Mouse (Mus musculus): ENCODE results near the gene Zfp286. TPM values are rescaled to one million over a fixed set of nuclear protein-coding genes. Genes with fewer than 3 reads are reported as not detected.
A peak's percentile ranks its signal among the peaks of the same experiment; 100 is the strongest.
"Not testable (repeated sequence)": the region's sequence is repeated elsewhere in the genome, so short reads cannot be mapped to it uniquely, and the experiment has no call there.

Zfp286 gene
- polyA plus RNA-seq, 1 experiment from 2014 or later: 33.6 TPM

DNA sequence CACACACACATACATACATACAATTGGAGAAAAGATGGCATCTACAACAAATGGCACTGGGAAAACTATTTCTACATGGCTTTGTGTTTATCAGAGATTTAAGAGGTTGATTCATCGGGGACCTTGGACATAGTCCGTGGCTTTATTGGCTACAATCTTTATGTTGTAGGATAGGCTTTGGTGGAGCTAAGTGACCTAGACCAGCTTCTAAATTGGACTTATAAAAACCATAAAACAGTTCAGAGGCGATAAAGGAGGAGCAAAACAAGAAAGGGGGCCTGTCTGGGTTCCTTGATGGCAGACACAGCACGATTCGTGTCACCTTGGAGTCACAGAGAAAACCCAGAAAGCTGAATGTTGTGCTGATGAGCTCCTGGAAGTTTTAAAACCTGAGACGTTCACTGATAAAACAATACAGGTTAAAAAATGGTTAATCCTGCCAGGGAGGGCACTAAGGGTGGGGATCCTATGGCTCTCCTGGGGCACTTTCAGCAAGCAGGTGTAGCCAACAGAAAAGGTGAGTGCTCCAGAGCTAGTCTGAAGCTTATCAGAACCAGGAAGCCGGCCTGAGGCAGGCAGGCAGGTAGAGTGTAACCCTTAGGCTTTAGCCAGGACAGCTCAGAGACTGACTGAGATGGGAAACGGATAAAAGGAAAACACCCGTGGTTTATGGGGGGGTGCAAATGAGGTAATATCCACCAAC lies 28.4 kb downstream of the Zfp286 start:
- WGBS: 78% methylated on average over 9 of the region's 9 CpGs
- Histone ChIP-seq H3K4me1 (peaks cover 10% of the 10 kb centered on the region), H3K4me2 (no peak overlapping the region), H3K9me3 (no peaks in the 10 kb centered on the region), H3K36me3 (replicated peaks) (no peaks in the 10 kb centered on the region), H3K9ac (no peak overlapping the region), H3K27me3 (peaks cover 17% of the 10 kb centered on the region), H3K4me3 (replicated peaks) (no peak overlapping the region), H3K27ac (no peak overlapping the region)
- ATAC-seq (ENCODE audit: low FRiP score): no peak

DNA sequence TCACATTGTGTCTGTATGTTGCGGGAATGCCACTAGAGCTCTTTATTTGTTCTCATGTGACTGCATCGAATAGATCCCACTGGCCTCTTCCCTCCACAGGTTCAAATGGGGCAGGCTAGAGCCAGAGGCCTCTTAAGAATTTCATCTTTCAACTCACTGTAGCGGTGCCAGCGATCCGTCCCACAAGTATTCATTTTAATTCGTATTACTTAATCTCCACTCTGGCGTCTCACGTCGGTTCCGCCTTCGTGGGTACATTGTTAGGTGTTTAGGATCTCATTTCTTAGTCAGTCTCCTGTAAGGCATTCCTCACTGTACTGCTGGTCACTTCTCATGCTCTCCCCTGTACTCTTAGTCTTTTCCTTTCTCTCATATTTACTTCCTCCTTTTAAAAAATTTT lies 30.8 kb downstream of the Zfp286 start:
- Histone ChIP-seq H3K9me3 (no peaks in the 10 kb centered on the region), H3K27me3 (peaks cover 27% of the 10 kb centered on the region), H3K27ac (no peak overlapping the region), H3K4me1 (peaks cover 10% of the 10 kb centered on the region), H3K4me3 (replicated peaks) (no peak overlapping the region), H3K36me3 (replicated peaks) (no peaks in the 10 kb centered on the region), H3K4me2 (no peak overlapping the region), H3K9ac (no peak overlapping the region)
- WGBS: 77% methylated on average over 11 of the region's 11 CpGs
- no peak for ATAC-seq (ENCODE audit: low FRiP score)

DNA sequence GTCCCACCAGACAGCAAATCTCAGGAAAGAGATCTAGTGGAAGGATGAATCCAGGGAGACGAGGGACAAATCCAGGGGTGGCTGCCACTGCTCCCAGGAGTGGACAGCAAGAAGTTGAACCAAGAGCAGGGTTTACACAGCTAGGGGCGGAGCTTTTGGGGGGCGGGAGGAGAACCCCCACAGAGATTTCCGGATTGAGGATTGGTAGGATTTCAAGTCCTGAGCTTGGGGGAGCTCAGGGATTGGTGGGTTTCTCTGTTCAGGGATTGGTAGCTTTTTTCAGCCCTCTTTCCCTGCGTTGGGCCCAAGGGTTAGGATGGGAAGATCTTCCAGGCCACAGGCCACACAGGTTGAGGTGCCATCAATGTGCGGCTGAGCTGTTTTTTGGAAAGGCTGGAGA lies 31.4 kb downstream of the Zfp286 start:
- H3K4me1 ChIP-seq: peaks cover 10% of the 10 kb centered on the region
- H3K27me3 ChIP-seq: peaks cover 27% of the 10 kb centered on the region
- no peak overlapping the region for H3K4me3 ChIP-seq (replicated peaks)
- no peak overlapping the region for H3K9ac ChIP-seq
- WGBS: 89% methylated on average over 6 of the region's 6 CpGs
- no peak overlapping the region for H3K4me2 ChIP-seq
- ATAC-seq (ENCODE audit: low FRiP score): no peak
- no peaks in the 10 kb centered on the region for H3K9me3 ChIP-seq
- no peaks in the 10 kb centered on the region for H3K36me3 ChIP-seq (replicated peaks)
- H3K27ac ChIP-seq: no peak overlapping the region

DNA sequence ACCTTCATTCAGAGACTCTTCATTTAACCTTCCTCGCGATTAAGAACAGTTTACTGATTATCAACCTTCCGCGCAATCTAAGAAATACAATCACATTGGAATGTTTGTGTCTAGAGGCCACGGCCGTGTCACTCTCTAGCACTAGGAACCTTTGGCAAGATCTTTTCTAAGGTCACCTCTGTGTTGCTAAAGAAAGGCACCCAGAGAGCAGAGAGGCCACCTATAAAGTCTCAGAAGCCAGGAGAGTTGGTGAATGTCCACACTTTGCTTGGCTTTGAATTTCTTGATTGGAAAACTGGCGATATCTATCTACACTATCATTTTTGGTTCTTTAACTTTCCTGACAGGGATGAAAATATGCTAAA lies 32.1 kb downstream of the Zfp286 start:
- 0 out of 2 replicates have a peak, but pooled peaks have one; percentile 31 for ATAC-seq (ENCODE audit: low FRiP score)
- WGBS: 4% methylated on average over 7 of the region's 7 CpGs
- Histone ChIP-seq H3K9ac (peak overlapping the region; percentile 47), H3K36me3 (replicated peaks) (no peaks in the 10 kb centered on the region), H3K4me3 (replicated peaks) (peak overlapping the region; percentile 32), H3K4me2 (peak overlapping the region; percentile 53), H3K27me3 (peaks cover 30% of the 10 kb centered on the region), H3K9me3 (no peaks in the 10 kb centered on the region), H3K27ac (no peak overlapping the region), H3K4me1 (peaks cover 10% of the 10 kb centered on the region)

DNA sequence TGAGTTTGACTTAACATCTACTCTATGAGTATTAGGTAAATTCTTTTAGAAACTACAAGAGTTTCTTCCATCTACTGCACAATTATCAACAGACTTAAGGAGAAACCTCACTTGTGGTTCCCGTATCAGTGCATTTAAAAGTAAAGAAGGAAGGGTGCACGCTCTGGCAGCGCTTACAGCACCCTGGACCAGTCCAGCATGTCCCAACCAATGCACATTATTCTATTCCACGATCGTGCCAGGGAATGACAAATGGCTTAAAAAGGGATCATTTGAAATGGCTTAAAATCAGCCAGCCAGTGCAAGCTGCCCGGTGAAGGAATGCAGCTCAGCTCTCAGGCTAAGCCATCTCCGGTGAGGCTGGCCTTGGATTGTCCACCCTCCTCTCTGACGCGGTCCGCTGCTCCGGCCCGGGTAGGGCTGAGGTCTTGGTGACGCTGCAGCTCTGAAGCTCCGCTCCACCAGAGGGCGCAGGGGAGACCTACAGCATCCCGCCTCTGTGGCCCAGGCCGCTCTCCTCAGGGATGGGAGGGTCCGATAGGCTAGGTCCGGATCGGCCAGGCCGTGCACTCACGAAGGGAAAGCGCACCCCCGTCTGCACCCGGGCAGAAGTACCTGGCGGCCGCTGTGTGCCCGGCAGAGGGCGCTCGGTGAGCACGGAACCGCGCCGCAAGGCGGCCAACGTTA lies 32.7 kb downstream of the Zfp286 start:
- peaks cover 30% of the 10 kb centered on the region for H3K27me3 ChIP-seq
- 8% methylated on average over 36 of the region's 36 CpGs for WGBS
- no peak overlapping the region for H3K27ac ChIP-seq
- H3K9ac ChIP-seq: peak overlapping the region; percentile 47
- no peaks in the 10 kb centered on the region for H3K9me3 ChIP-seq
- peak; percentile 99 for ATAC-seq (ENCODE audit: low FRiP score)
- peak overlapping the region; percentile 32 for H3K4me3 ChIP-seq (replicated peaks)
- no peaks in the 10 kb centered on the region for H3K36me3 ChIP-seq (replicated peaks)
- peak overlapping the region; percentile 53 for H3K4me2 ChIP-seq
- peaks cover 10% of the 10 kb centered on the region for H3K4me1 ChIP-seq

DNA sequence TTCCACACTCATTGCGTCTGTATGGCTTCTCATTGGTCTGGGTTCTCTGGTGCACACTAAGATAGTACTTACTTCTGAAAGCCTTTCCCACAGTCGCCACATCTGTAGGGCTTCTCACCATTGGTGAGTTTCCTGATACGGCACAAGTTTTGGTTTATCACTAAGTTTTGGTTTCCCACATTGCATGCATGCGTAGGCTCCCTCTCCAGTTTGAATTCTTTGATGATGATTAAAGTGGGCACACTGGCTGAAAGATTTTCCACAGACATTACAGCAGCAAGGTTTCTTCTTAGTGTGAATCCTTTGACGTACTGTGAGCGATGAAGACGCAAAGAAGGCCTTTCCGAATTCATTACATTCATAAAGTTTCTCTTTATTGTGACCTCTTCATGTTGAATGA lies 36.5 kb downstream of the Zfp286 start, which contains the start of gene Gm10428:
Gm10428 (plus strand) TSS at position 321 of the 400 bp plus-strand sequence.
- H3K9me3 ChIP-seq: no peaks in the 10 kb centered on the region
- peaks cover 10% of the 10 kb centered on the region for H3K4me1 ChIP-seq
- 84% methylated on average over 8 of the region's 8 CpGs for WGBS
- peaks cover 28% of the 10 kb centered on the region for H3K27me3 ChIP-seq
- H3K4me2 ChIP-seq: no peak within 1 kb of the TSS
- H3K36me3 ChIP-seq (replicated peaks): no peaks in the 10 kb centered on the region
- no peak within 1 kb of the TSS for H3K4me3 ChIP-seq (replicated peaks)
- H3K9ac ChIP-seq: no peak within 1 kb of the TSS
- H3K27ac ChIP-seq: no peak within 1 kb of the TSS
- ATAC-seq (ENCODE audit: low FRiP score): no peak

DNA sequence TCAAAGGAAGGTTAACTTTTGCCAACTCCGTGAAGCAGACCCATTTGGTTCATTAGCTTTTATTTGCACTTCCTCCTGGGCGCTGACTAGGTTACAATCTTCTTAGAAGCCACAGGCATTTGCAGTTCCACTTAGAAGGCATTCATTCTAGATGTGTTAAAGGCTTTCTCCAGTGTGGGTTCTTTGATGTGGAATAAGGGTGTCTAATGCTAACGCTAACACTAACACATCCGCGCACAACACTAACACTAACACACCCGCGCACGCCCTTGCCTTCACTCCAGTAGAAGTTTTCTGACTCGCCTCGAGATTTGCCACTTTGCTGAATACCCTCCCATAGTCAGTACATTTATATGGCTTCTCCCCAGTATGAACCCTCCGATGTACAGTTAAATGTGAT lies 37.1 kb downstream of the Zfp286 start:
- WGBS: 72% methylated on average over 11 of the region's 11 CpGs
- H3K36me3 ChIP-seq (replicated peaks): no peaks in the 10 kb centered on the region
- H3K4me3 ChIP-seq (replicated peaks): no peak overlapping the region

DNA sequence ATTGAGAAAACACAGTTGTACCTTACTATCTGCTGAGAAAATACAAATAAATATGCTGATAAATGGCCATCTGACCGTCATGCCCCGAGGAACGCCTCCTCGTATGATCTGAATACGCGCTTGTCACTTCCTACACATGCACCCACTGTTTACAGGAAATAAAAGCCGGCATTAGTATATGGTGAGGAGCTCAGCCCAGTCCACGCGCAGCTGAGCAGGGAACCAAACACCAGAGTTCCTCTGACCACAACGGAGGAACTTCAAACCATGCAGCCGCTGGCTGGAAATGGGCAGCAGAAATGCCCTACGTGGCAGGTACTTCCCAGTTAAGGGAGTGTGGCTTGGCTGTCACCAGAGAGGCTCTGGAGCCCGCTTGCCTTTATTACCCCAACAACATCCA lies 39.8 kb downstream of the Zfp286 start:
- not testable (repeated sequence) for H3K27ac ChIP-seq
- WGBS: 93% methylated on average over 13 of the region's 13 CpGs
- peaks cover 19% of the 10 kb centered on the region for H3K27me3 ChIP-seq

More for the DNA sequence above, 37.1 kb downstream of the Zfp286 start:
- H3K9me3 ChIP-seq: no peaks in the 10 kb centered on the region
- peaks cover 7% of the 10 kb centered on the region for H3K4me1 ChIP-seq
- H3K9ac ChIP-seq: no peak overlapping the region
- no peak overlapping the region for H3K4me2 ChIP-seq
- peaks cover 25% of the 10 kb centered on the region for H3K27me3 ChIP-seq
- H3K27ac ChIP-seq: no peak overlapping the region
- no peak for ATAC-seq (ENCODE audit: low FRiP score)

DNA sequence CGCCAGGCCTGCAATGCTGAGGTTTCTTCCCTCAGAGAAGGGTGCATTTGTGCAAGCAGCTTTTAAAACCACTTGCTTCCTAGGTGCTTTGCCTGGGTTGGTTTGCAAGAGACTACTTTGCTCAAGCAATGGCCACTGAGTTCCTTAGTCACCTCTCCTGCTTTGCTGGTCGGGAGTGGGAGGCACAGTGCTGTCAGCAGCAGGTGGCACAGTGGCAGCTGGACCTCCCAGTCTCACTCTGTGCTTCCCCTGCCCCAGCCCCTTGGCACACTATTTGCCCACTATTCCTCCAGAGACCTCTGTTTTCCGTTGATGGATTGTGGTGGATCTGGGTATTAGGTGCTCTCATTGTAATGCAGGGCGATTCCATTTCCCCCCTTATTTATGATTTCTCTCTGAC lies 41.2 kb downstream of the Zfp286 start:
- peaks cover 7% of the 10 kb centered on the region; the same call in 1 of the 2 replicates for H3K4me1 ChIP-seq
- no peaks in the 10 kb centered on the region for H3K9me3 ChIP-seq
- 73% methylated on average over 4 of the region's 4 CpGs for WGBS
- no peaks in the 10 kb centered on the region for H3K36me3 ChIP-seq (replicated peaks)
- no peak overlapping the region for H3K4me3 ChIP-seq (replicated peaks)
- no peak overlapping the region for H3K27ac ChIP-seq
- ATAC-seq (ENCODE audit: low FRiP score): no peak
- H3K4me2 ChIP-seq: no peak overlapping the region
- H3K9ac ChIP-seq: no peak overlapping the region
- peaks cover 19% of the 10 kb centered on the region for H3K27me3 ChIP-seq

More for the DNA sequence above, 39.8 kb downstream of the Zfp286 start:
- not testable (repeated sequence) for H3K4me3 ChIP-seq (replicated peaks); H3K36me3 ChIP-seq (replicated peaks); ATAC-seq (ENCODE audit: low FRiP score); H3K9ac ChIP-seq; H3K9me3 ChIP-seq; H3K4me1 ChIP-seq; H3K4me2 ChIP-seq

DNA sequence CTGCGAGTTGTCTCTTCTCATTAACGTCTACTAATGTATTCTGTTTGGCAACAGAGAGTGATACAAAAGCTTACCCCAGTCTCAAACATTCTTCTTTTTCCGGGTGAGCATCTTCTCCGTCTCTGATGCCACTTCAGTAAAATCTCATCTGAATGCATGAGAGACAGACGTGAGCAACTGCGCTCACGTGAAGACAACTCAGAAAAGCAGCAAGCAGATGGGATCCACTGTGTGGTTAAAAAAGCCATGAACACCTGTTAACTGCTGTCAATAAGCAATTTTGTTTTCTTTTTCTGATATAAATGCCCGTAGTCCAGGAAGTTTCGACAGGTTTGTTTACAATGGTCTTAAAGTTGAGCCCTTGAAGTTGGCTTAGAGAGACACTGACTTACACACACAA lies 42.0 kb downstream of the Zfp286 start:
- Histone ChIP-seq H3K36me3 (replicated peaks) (no peaks in the 10 kb centered on the region), H3K27me3 (peaks cover 15% of the 10 kb centered on the region), H3K4me1 (peaks cover 7% of the 10 kb centered on the region; the same call in 1 of the 2 replicates), H3K27ac (no peak overlapping the region), H3K4me3 (replicated peaks) (no peak overlapping the region), H3K9me3 (no peaks in the 10 kb centered on the region), H3K9ac (no peak overlapping the region), H3K4me2 (no peak overlapping the region)
- 72% methylated on average over 9 of the region's 9 CpGs for WGBS
- no peak for ATAC-seq (ENCODE audit: low FRiP score)

DNA sequence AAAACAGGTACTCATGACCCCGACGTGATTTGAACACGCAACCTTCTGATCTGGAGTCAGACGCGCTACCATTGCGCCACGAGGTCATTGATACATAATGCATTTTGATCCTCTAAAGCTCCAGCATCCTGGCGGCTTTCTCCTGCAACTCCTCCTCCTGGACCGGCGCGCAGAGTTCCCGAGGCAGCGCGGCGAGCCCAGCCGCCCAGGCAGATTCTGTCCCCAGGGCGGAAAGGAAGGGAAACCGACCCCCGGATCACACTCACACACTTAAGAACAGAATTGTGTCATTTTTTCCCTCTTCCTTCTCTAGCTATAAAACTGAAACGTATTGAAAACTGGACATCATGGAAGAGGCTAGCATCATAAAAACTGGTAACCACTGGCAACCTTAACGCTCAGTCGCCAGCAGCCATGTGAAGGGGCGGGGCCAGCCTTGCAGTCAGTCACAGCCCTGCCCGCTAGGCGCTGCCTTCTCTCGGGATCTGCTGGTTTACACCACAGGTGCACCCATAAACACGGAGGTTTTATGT lies 43.2 kb downstream of the Zfp286 start:
- Histone ChIP-seq H3K4me1 (peaks cover 7% of the 10 kb centered on the region; the same call in 1 of the 2 replicates), H3K9ac (peak overlapping the region; percentile 34; the same call in 1 of the 2 replicates), H3K36me3 (replicated peaks) (no peaks in the 10 kb centered on the region), H3K4me2 (peak overlapping the region; percentile 59), H3K27ac (no peak overlapping the region), H3K27me3 (peaks cover 15% of the 10 kb centered on the region), H3K4me3 (replicated peaks) (peak overlapping the region; percentile 42), H3K9me3 (no peaks in the 10 kb centered on the region)
- 1% methylated on average over 26 of the region's 27 CpGs for WGBS
- peak; percentile 81 for ATAC-seq (ENCODE audit: low FRiP score)

DNA sequence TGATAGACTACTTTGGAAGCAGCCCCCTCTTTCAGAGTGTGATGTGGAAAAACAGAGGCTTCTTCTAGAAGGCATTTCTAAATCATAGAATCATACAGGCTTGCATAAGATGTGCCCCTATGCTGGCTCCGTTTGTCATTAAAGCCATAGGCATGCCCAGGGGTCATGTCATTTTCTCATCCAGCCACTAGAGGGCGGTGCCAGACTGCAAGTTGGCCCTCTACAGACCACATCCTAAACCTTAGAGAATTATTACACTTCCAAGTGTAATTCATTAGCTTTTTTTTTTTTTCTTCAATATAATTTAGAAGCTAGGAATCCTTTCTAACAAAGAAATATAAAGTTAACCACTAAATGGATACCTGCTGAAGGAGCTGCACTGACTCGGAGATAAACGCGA lies 45.2 kb downstream of the Zfp286 start:
- Histone ChIP-seq H3K27me3 (peaks cover 11% of the 10 kb centered on the region), H3K4me1 (peaks cover 7% of the 10 kb centered on the region; the same call in 1 of the 2 replicates), H3K4me3 (replicated peaks) (no peak overlapping the region), H3K9me3 (no peaks in the 10 kb centered on the region), H3K36me3 (replicated peaks) (no peaks in the 10 kb centered on the region), H3K4me2 (no peak overlapping the region), H3K27ac (no peak overlapping the region), H3K9ac (no peak overlapping the region)
- WGBS: 51% methylated on average over 5 of the region's 5 CpGs
- ATAC-seq (ENCODE audit: low FRiP score): peak; percentile 46; the same call in 1 of the 2 replicates

Measured in forebrain, embryonic 12.5 days (tissue).